Mouse (Mus musculus): ENCODE measurements around the gene Atg3.

The Atg3 gene

DNA sequence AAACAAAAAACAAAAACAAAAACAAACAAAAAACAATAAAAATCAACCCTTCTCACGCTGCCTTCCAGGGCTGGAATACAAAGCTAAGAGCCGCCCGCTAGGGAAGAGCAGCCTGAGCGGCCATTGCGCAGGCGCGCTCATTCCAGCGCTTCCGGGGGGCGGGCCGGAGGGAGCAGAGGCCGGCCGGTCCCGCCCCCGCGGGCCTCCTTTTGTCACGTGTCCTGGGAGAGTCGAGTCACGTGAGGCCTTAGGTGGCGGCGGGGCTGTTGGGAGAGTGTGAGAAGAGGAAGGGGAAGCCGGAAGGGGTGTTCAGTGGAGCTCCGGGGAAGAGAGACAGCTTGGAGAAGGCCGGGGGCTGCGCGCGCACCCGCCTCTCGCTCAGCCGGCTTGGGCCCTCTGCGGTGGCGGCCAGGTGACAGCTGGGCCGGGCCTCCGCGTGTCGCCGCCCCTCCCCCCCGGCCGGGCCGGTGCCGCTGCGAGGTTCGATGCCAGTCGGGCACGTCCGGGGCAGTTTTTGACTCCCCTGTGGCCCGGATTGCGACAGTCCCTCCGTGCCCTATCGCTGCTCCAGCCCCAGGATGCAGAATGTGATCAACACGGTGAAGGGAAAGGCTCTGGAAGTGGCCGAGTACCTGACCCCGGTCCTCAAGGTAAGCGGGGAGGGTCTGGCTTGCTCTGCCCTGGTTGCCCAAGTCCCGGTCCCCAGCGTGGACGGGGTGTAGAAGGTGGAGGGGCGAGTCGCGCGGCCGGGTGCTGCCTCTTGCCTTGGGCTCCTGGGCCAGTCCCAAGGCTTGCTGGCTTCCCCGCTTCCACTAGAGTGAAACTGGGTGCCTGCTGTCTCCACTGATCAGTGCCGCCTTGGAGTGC lies at the start of gene Atg3, which contains the start of gene Slc35a5:
TSS of gene Atg3 (plus strand) at position 264 of the 867 bp plus-strand sequence.
TSS of gene Slc35a5 (minus strand) at position 185 of the 867 bp plus-strand sequence.
- DNase-seq (ENCODE audit: low spot score in 2 of 2), result peak; percentile 87 to 96

DNA sequence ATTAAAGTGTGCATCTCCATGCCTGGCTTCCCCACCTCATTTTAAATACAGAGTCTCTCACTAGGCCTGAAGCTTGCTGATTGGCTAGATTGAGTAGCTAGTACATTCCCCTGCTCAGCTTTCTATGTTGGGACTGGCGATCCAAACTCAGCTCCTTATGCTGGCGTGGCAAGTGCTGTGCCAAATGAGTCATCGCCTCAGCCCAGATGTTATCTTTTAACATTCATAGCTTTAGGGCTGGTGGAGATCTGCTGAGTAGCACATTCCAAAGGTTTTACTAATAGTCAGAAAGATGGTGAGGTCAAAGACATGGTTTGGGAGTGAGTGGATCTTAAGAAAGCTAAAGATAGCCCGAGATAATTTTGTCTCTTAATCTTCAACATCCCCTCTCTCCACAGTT lies 48.1 kb upstream of the Atg3 start:
- DNase-seq (ENCODE audit: low spot score in 2 of 2), result no peak

DNA sequence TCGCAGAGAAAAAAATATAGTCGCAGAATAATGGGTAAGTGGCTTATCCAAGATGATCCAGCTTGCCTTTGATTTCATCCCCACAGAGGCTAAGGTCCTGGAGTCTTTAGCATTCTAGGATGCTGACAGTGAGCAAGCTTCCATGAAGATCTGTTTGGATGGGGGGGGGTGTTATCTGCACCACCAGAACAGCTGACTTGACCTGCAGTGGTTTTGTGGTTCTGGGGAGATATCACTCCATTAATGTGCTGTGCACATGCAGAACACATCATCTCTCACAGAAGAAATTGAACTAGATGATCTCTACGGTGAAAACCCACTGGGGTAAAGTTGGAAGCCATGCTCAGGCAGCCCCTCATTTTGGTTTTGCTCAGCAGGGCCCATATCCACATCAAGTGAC lies 41.4 kb upstream of the Atg3 start:
- no peak for DNase-seq (ENCODE audit: low spot score in 2 of 2)

DNA sequence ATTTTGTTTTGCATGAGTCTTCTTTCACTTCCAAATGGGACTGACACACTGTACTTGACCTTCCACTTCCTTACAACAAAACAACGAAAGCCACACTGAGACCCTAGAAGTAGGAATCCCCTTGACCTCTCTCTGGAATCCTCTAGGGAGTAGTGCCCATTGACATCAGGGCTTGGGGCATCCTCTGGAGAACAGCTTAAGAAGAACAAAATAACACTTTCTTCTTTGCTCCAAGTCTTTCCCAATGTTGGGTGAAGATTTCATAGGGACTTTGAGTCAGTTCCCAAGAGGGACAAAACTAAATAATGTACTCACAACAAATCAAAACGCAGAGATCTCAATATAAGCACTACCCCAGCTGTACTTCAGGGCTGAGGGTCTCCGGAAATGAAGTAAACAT lies 39.8 kb upstream of the Atg3 start:
- no peak for DNase-seq (ENCODE audit: low spot score in 2 of 2)

DNA sequence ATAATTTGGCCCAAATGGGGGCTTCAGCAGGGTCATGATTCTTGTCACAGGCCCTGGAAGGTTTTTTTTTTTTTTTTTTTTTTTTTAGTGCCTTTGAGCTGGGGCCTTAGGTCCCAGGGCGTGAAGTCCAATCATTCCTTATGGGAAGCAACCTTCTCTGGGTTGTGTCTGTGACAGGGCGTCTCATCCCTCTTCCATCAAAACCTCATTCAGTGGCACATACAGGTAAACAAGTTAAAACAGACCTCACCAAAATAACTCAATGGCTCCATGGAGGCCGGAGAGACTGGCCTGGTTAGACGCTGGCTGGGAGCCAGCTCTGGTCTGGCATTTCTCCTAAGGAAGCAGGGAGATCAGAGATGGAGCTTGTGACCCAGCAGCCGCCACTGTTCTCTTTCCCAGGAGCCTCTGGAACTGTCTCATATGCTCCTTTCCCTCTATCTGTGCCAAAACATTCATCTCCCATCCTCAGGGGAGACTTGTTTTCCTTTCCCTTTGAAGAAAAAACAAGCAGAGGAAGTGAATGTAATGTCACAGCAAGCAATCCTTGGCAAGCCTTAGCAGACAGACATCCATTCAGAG lies 37.6 kb upstream of the Atg3 start:
- DNase-seq (ENCODE audit: low spot score in 2 of 2), result no peak

DNA sequence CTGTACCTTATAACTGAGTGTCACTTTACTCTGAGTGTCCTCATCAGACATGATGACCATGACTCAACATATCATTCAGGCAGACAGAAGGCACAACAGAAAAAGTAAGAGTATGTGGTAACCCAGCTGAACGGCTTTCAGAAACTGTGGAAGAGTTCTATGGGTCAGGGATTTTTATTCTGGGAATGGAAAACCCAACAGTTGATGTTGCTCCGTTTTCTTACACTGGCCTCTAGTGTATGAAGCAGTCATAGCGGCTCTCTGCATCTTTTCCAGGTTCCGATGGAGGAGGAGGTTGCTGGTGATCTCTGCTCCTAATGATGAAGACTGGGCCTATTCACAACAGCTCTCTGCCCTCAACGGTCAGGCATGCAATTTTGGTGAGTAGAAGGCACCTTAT lies 36.0 kb upstream of the Atg3 start:
- DNase-seq (ENCODE audit: low spot score in 2 of 2), result no peak

DNA sequence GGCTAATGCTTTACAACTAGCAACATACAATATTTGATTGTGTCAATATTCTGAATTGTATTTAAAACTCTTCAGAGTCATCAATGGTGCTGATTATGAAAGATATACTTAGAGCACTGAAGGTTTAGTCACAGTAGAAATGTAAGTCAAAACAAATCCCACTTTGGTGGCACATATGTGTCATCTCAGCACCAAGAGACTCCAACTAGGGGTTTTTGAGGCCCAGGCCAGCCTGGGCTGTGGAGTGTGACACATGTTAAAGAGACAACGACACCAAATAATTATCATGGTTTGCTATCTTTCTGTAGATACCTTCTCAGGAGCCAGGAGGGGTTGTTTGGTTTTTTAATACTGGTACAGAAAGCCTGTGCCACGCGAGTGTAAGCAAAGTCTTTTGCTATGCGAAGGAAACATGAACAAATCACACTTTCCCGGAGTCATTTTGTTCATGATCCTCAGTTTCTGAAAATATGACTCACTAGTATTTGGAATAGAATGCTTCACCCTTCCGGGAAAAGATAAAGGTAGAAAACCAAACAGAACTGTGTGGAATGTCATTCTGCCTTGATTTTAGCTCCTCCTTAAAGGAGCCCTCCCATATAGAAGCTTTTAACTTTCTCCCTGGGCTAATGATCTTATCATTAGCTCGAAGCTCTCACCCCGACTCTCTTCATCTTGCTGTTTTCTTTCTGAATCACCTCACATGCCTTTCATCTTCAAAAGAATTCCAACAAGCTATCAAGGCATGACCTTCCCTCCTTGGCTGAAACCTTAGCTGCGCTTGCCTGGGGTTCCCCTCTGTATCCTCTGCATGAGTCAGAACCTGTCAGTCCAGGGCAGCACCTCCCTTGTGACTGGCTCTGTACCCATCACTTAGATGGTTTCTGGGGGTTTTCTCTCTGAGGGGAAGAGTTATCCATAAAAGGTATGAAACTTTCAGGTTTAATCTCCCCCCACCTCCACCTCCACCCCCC lies 34.1 kb upstream of the Atg3 start:
- DNase-seq (ENCODE audit: low spot score in 2 of 2), result no peak

DNA sequence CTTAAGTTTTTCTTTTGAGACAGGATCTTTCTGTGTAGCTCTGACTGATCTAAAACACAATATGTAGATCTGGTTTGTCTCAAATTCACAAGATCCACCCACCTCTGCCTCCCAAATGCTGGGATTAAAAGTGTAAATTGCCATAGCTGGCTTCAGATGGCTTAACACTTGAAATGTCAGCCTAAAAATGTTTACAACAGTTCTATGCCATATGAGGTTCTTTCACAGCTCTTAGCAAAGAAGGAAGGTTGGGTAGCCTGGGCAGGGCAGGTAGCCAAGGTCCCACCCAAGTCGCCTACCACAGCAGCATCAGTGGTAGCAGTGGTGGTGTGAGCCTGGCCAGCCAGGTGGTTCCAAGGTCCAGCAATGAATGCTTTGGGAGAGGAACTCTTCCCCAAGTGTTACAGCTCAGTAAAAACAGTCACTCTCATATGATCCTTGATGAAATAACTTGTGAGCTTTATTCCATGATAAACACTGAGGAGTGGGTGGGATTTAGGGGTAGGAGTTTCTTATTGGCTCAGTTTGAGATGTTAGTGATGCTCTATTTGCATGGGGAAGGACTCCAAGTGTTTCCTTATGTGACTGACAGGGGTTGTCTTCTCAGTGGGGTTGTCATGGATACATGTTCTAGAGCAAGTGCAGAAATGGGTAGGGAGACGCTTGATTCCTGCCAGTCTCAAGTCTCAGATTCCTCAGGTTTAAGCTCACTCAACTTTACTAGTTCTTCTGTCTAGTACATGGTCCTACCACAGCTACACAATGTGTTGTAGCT lies 30.5 kb upstream of the Atg3 start:
- no peak for DNase-seq (ENCODE audit: low spot score in 2 of 2)

DNA sequence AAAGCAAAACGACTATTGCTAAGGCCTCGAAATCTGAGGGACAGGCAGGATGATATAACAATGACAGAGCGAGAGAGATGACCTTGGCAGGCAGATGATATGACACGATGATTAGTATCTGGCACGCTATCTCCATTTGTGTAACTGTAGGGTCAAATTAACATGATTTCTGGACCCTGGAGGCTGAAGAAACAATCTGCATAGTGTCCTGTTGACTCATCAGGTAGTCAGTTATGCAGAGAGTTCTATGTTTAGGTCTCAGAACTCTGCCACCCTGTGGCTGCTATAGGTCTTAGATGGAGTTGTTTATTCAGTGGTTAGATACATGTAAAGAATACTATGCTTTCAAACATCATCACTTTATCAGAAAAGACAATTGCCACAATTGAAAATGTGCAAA lies 16.9 kb upstream of the Atg3 start:
- DNase-seq (ENCODE audit: low spot score in 2 of 2), result no peak

DNA sequence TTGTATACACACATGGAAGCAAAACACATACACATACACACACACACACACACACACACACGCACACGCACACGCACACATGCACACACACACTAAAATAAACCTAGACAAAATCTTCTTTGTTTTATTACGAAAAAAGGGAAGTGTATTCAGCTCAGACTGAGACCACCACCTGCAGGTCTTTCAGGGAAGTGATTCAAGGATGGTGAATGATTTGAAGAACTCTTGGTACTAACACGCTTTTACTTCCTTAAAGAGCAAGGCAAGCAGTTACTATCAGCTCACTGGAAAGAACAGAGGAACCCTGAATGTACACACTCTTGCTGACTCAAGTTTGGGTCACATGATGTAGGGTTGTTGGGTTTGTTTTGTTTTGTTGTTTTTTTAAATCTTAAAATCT lies 16.0 kb upstream of the Atg3 start:
- DNase-seq (ENCODE audit: low spot score in 2 of 2), result peak in 1 of 2 experiments; percentile 34

DNA sequence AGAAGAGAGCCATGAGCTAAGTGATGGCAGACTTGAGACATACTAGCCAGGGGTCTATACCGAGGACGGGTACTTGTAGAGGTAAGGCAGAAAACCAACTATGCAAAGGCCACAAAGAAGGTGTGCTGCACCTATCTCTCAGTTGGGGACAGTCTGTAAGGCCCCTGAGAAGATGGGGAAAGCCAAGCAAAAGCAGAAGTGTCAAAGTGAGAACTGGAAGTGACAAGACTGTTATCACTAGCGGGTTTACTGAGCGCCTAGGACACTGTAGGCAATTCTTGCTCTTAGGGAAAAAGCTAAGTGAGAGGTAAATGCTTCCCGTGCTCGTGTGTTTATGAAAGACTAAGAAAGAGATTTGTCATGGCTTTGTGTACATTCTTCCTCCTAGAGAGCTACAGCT lies 13.5 kb upstream of the Atg3 start:
- DNase-seq (ENCODE audit: low spot score in 2 of 2), result no peak

DNA sequence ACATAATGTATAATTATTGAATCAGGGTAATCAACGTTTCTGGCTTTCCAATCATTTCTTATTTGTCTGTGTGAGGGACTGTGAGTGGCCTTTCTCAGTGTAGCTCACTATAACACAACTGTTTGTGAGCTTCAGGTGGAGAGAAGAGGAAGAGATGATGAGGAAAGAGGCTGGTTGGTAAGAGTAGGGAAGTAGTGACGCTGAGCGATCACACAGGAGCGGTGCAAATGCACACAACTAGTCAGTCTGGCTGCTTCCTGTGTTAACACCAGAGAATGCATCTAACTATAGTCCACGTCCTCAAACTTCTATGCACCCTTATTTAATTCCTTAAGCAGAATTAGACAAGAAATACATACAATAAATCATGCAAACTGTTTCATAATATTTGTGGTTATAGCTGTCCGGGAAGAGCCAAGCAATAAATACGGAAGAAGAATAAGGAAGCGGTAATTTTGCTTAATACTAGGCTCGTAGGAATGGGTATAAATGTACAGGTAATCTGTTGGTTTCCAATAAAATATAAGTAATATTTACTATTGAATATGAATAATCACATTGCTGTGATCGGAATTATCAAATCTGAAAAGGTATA lies 10.0 kb upstream of the Atg3 start:
- DNase-seq (ENCODE audit: low spot score in 2 of 2), result no peak

DNA sequence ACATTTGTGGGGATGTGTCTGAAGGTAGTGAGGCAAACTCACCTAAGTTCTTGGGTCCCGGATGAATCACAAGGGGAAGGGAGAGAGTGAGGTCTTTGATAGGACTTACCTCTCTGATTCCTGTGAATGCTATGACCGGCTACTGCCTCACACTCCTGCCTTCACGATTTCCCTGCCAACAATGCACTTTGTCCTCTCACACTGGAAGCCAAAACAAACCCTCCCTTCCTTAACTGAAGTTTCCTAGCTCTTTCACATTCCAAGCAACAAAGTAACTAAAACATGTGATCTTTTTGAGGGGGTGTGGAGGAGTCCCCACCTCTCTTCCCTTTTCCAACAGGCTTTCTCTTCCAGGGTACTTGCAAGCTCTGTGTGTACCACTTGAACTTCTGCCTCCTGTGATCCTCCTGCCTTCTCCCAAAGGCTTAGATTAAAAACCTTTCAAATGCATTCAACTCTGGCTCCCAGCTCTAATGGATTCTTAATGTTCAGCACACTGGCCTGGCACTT lies 3.8 kb upstream of the Atg3 start:
- DNase-seq (ENCODE audit: low spot score in 2 of 2), result no peak

DNA sequence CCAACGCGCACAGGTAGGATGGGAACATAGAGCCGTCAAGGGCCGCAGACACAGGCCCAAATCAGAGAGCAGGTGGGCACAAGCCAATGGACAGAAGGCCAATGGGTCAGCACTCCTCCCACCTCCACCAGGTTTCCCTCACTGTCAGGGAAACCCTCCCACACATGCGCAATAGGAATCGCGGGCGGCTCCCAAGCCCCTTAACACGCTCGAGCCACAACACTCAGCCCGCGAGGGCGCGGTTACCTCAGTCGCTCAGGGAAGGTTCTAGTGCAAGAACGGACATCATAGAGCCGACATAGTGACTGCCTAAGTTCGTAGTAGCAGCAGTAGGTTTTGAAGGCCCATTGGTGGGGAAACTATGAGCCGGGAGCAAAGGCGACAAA lies 456 bp upstream of the Atg3 start:
- peak; percentile 69 to 71 for DNase-seq (ENCODE audit: low spot score in 2 of 2)

DNA sequence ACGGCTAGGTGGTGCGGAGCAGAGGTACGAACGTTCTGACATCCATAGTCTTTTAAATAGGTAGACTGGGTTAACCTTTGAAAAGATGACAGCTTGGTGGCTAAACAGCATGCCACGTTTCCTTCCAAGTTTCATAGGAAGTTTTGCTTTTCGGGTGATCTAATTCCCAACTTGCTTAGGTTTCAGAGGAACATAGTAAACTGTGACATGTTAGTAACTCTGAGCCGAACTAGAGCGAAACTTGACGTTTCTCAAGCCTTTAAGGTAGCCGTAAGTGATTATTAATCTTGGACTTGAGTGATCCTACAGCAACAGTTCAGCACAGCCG lies 768 bp downstream of the Atg3 start:
- DNase-seq (ENCODE audit: low spot score in 2 of 2), result no peak

DNA sequence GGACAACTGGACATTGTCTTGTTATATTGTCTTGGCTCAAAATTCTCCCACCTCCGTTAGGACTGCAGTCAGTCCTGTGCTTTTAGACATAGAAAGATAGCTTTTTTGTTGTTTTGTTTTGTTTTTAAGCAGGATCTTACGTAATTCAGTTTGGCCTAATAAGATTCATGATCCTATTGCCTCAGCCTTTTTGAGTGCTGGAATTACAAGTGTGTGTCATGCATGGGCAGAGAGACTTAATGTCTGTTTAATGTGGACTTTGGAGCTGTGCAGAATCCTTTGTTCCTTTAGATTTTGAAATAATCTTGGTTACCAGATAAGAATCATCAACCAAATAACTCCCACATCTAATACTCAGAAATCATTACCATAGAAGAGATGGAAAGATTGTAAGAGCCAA lies 20.0 kb downstream of the Atg3 start:
- no peak for DNase-seq (ENCODE audit: low spot score in 2 of 2)

DNA sequence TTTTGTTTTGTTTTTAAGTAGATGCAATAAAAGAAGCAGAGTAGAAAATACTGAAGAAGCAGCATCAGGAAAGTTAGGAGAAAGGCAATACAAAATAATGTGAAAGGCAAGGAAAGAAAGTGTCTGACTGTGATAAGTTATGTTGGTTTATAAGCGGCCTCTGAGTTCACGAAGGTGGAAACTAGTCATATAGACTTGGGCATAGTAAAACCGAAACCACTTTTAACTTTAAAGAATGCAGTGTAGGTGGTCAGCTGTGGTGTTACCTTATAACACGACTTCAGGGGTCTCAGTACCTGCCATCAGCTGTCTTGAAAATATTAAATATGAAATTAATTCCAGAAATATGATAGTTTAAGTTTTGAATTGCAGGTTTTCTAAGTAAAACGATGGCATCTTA lies 23.2 kb downstream of the Atg3 start:
- DNase-seq (ENCODE audit: low spot score in 2 of 2), result no peak

DNA sequence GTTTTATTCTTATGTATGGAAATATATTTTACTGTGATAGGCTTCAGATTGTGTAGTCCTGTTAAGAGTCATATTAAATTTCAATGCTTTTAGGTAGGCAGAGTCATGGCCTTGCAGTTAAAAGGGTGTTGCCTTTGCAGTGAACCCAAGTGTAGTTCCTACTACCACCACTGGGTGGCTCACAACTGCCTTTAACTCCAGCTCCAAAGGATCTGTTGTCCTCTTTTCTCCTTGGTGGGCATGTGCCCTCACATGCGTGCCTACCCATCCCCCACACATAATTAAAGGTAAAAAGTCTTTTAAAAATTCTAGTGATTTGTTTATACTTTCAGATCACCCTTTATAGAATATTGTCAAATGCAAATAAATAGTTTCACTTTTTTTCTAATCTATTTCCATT lies 34.0 kb downstream of the Atg3 start:
- DNase-seq (ENCODE audit: low spot score in 2 of 2), result peak; percentile 40 to 81

DNA sequence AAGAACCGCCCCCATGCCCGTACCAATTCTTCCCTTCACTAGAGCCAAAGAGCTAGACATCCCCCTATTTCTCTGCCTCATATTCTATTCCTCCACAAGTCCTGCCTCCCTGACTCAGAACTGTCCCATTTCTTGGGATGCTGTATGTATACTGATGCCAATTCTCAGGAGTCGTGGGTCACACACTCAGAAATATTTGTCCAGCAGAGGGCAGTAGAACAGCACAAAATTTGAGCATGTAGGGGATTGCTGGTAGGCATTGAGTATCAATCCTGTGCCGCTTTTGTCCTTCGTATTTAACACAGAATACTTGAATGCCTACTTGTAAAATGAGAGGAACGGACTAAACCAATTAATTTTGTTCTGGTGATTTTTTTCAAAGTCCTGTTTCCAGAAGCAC lies 38.2 kb downstream of the Atg3 start:
- peak; percentile 18 to 62 for DNase-seq (ENCODE audit: low spot score in 2 of 2)

DNA sequence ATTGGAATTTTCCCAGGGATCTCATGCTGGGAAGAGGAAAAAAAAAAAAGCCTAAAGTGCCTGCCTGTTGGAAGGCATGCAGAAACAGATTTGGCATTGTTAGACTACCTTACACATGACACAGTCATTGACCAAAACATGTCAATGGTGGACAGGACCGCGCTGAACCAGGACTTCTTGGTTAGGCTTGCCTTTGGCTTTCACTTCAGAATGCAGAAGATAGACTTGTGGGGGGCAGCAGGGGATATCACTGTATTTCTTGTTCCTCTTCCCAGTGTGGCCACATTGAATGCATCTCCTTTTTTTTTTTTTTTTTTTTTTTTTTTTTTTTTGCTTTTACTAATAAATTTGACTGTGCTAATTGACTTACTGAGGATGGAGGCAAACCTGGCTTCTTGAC lies 42.8 kb downstream of the Atg3 start:
- DNase-seq (ENCODE audit: low spot score in 2 of 2), result no peak

DNA sequence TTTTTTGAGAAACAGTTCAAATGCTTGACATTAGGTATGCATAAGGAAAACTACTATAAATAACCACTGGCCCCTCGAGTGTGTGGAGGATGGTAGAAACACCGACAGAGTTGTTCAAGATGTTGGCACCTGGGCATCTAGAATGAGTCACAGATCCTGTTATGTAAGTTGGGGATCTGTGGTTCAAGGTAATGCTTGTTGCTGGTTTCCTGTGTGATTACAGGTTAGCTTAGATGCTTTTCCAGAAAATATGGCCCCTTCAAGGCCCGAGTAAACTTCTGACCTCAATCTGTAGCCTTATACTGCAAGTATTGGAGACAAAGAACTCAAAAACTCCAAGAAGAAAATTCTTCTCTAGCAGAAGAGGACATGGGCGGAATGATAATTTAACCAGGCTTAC lies 45.9 kb downstream of the Atg3 start:
- no peak for DNase-seq (ENCODE audit: low spot score in 2 of 2)

Measured in spleen, postnatal 10 days (tissue).